Mouse (Mus musculus) liver, adult 2 months (tissue): ENCODE results near the gene 2210017I01Rik.

Source experiments
- CTCF ChIP-seq: fragments of 200-500 bp; IDR thresholded peaks from 2 replicates; pipeline ENCODE4 v1.5.1; 2011; ENCODE audit warnings: low read depth, low read length, control low read depth
- POLR2A ChIP-seq: fragments of 200-500 bp; IDR thresholded peaks from 2 replicates; pipeline ENCODE4 v1.6.1; 2011; ENCODE audit warnings: low read length, control low read depth; ENCODE audit not compliant: insufficient read depth; ENCODE audit errors: extremely low read depth

- no peak for TF ChIP-seq CTCF
- no peak for TF ChIP-seq POLR2A
Observed at GRCm38 (mm10) chr3:92648207-92648606, 40.9 kb upstream of the 2210017I01Rik start, which contains the start of gene Lce1a1.
